Mouse (Mus musculus) limb, embryonic 13.5 days (tissue): ENCODE data around the gene Sult4a1. TPM values are rescaled to one million over a fixed set of nuclear protein-coding genes. Genes with fewer than 3 reads are reported as not detected.

Experiments used
- ATAC-seq: fragments of 200-750 bp; cut with Nextera tagmentation; 2 replicates; pipeline ENCODE4 v1.8.0; 2017; ENCODE audit warnings: low read depth, moderate number of reproducible peaks, moderate TSS enrichment; ENCODE audit not compliant: low FRiP score
- H3K27ac ChIP-seq: fragments of 300-500 bp; sonication (generic); 2 replicates; pipeline ENCODE4 v1.5.1; 2015; ENCODE audit warnings: inconsistent platforms, mild to moderate bottlenecking, moderate library complexity
- H3K27me3 ChIP-seq: fragments of 300-500 bp; sonication (generic); 2 replicates; pipeline ENCODE4 v1.6.1; 2015; ENCODE audit warnings: mild to moderate bottlenecking, inconsistent platforms
- H3K36me3 ChIP-seq: fragments of 300-500 bp; sonication (generic); 2 replicates; pipeline ENCODE4 v1.6.1; 2015; ENCODE audit warnings: inconsistent platforms, mild to moderate bottlenecking, moderate library complexity
- H3K4me1 ChIP-seq: fragments of 300-500 bp; sonication (generic); 2 replicates; pipeline ENCODE4 v1.6.1; 2015; ENCODE audit warnings: inconsistent platforms
- H3K4me2 ChIP-seq: fragments of 300-500 bp; sonication (generic); replicated peaks from 2 replicates; pipeline ENCODE4 v1.6.1; 2015; ENCODE audit warnings: inconsistent platforms, mild to moderate bottlenecking, moderate library complexity
- H3K4me3 ChIP-seq: fragments of 300-500 bp; sonication (generic); 2 replicates; pipeline ENCODE4 v1.5.1; 2015; ENCODE audit warnings: moderate library complexity, mild to moderate bottlenecking, inconsistent platforms
- H3K9ac ChIP-seq: fragments of 300-500 bp; sonication (generic); 2 replicates; pipeline ENCODE4 v1.6.1; 2015; ENCODE audit warnings: mild to moderate bottlenecking, inconsistent platforms
- H3K9me3 ChIP-seq: fragments of 300-500 bp; sonication (generic); 2 replicates; pipeline ENCODE4 v1.6.1; 2016; ENCODE audit warnings: inconsistent platforms
- WGBS: fragments of 180-500 bp; shearing (Covaris S2); methylation state at CpG from one replicate; pipeline ENCODE4 v1.1.7; 2015; 5-methylcytosine and 5-hydroxymethylcytosine counted together
- polyA plus RNA-seq: library from polyadenylated mRNA; unstranded; fragments of >200 nt; fragmentation: Nextera tagmentation; extraction: Ambion mirVana; gene quantifications from 2 replicates; pipeline ENCODE4 v1.2.1, GENCODE M21; 2015

Sult4a1 gene
- polyA plus RNA-seq = 3.3 and 3.4 TPM in 2 replicates

- WGBS = 2% methylated on average over 76 of the region's 77 CpGs
- H3K9ac ChIP-seq = peak within 1 kb of the TSS; percentile 63
- no peaks in the 10 kb centered on the region for H3K9me3 ChIP-seq
- peak within 1 kb of the TSS; percentile 94 for H3K4me2 ChIP-seq
- H3K4me3 ChIP-seq = peak within 1 kb of the TSS; percentile 56
- H3K36me3 ChIP-seq = no peaks in the 10 kb centered on the region
- no peak for ATAC-seq
- peaks cover 61% of the 10 kb centered on the region for H3K27me3 ChIP-seq
- H3K4me1 ChIP-seq = peaks cover 10% of the 10 kb centered on the region
- H3K27ac ChIP-seq = no peak within 1 kb of the TSS
Measured at GRCm38 (mm10) chr15:84105105-84105923, at the start of gene Sult4a1. Gene Sult4a1, minus strand, starts transcription at chr15:84105754.

GRCm38 (mm10) chr15:84140929-84141328 is 35.4 kb upstream of the Sult4a1 start:
- H3K27ac ChIP-seq = no peak overlapping the region
- H3K4me1 ChIP-seq = no peaks in the 10 kb centered on the region
- ATAC-seq = no peak
- 71% methylated on average over 5 of the region's 5 CpGs for WGBS
- H3K4me2 ChIP-seq = no peak overlapping the region
- no peaks in the 10 kb centered on the region for H3K9me3 ChIP-seq
- H3K27me3 ChIP-seq = no peaks in the 10 kb centered on the region
- no peaks in the 10 kb centered on the region for H3K36me3 ChIP-seq
- H3K9ac ChIP-seq = no peak overlapping the region
- no peak overlapping the region for H3K4me3 ChIP-seq

GRCm38 (mm10) chr15:84140109-84140508 is 34.6 kb upstream of the Sult4a1 start:
- H3K9me3 ChIP-seq = no peaks in the 10 kb centered on the region
- WGBS = 53% methylated on average over 3 of the region's 3 CpGs
- no peaks in the 10 kb centered on the region for H3K36me3 ChIP-seq
- no peaks in the 10 kb centered on the region for H3K27me3 ChIP-seq
- H3K27ac ChIP-seq = no peak overlapping the region
- H3K4me3 ChIP-seq = no peak overlapping the region
- ATAC-seq = no peak
- H3K4me1 ChIP-seq = no peaks in the 10 kb centered on the region
- H3K4me2 ChIP-seq = no peak overlapping the region
- H3K9ac ChIP-seq = no peak overlapping the region

GRCm38 (mm10) chr15:84139592-84140005 is 34.0 kb upstream of the Sult4a1 start:
- 73% methylated on average over 5 of the region's 5 CpGs for WGBS
- Histone ChIP-seq H3K4me3 (no peak overlapping the region), H3K9me3 (no peaks in the 10 kb centered on the region), H3K36me3 (no peaks in the 10 kb centered on the region), H3K4me2 (no peak overlapping the region), H3K4me1 (no peaks in the 10 kb centered on the region), H3K27me3 (no peaks in the 10 kb centered on the region), H3K27ac (no peak overlapping the region), H3K9ac (no peak overlapping the region)
- ATAC-seq = no peak

- Histone ChIP-seq H3K36me3 (no peaks in the 10 kb centered on the region), H3K27me3 (no peaks in the 10 kb centered on the region), H3K9ac (no peak overlapping the region), H3K4me2 (no peak overlapping the region), H3K4me3 (no peak overlapping the region), H3K9me3 (no peaks in the 10 kb centered on the region), H3K4me1 (no peaks in the 10 kb centered on the region), H3K27ac (no peak overlapping the region)
- no peak for ATAC-seq
- WGBS = 61% methylated on average over 12 of the region's 12 CpGs
Measured at GRCm38 (mm10) chr15:84136473-84137415, 31.2 kb upstream of the Sult4a1 start.

GRCm38 (mm10) chr15:84135472-84135871 is 29.9 kb upstream of the Sult4a1 start:
- no peaks in the 10 kb centered on the region for H3K27me3 ChIP-seq
- H3K4me1 ChIP-seq = no peaks in the 10 kb centered on the region
- H3K4me2 ChIP-seq = no peak overlapping the region
- no peaks in the 10 kb centered on the region for H3K9me3 ChIP-seq
- H3K4me3 ChIP-seq = no peak overlapping the region
- no peak for ATAC-seq
- no peak overlapping the region for H3K9ac ChIP-seq
- H3K27ac ChIP-seq = no peak overlapping the region
- WGBS = 84% methylated on average over 5 of the region's 5 CpGs
- no peaks in the 10 kb centered on the region for H3K36me3 ChIP-seq

GRCm38 (mm10) chr15:84133440-84133839 is 27.9 kb upstream of the Sult4a1 start:
- Histone ChIP-seq H3K36me3 (no peaks in the 10 kb centered on the region), H3K4me2 (no peak overlapping the region), H3K27ac (no peak overlapping the region), H3K4me1 (no peaks in the 10 kb centered on the region), H3K9me3 (no peaks in the 10 kb centered on the region), H3K9ac (no peak overlapping the region), H3K4me3 (no peak overlapping the region), H3K27me3 (no peaks in the 10 kb centered on the region)
- ATAC-seq = no peak
- 64% methylated on average over 4 of the region's 4 CpGs for WGBS

- Histone ChIP-seq H3K9me3 (no peaks in the 10 kb centered on the region), H3K27ac (no peak overlapping the region), H3K4me2 (no peak overlapping the region), H3K36me3 (no peaks in the 10 kb centered on the region), H3K9ac (no peak overlapping the region), H3K4me3 (no peak overlapping the region), H3K27me3 (no peaks in the 10 kb centered on the region; the same call in 1 of the 2 replicates), H3K4me1 (no peaks in the 10 kb centered on the region)
- 92% methylated on average over 7 of the region's 7 CpGs for WGBS
- no peak for ATAC-seq
Measured at GRCm38 (mm10) chr15:84131971-84132370, 26.4 kb upstream of the Sult4a1 start.

- Histone ChIP-seq H3K36me3 (no peaks in the 10 kb centered on the region), H3K27me3 (no peaks in the 10 kb centered on the region; the same call in 1 of the 2 replicates), H3K4me1 (no peaks in the 10 kb centered on the region), H3K4me2 (no peak overlapping the region), H3K9me3 (no peaks in the 10 kb centered on the region), H3K4me3 (no peak overlapping the region), H3K9ac (no peak overlapping the region), H3K27ac (no peak overlapping the region)
- ATAC-seq = no peak
- WGBS = 55% methylated on average over 16 of the region's 16 CpGs
Measured at GRCm38 (mm10) chr15:84131096-84131786, 25.7 kb upstream of the Sult4a1 start.

- Histone ChIP-seq H3K27me3 (no peaks in the 10 kb centered on the region; the same call in 1 of the 2 replicates), H3K9ac (no peak overlapping the region), H3K4me2 (no peak overlapping the region), H3K36me3 (no peaks in the 10 kb centered on the region), H3K9me3 (no peaks in the 10 kb centered on the region), H3K4me1 (no peaks in the 10 kb centered on the region), H3K27ac (no peak overlapping the region), H3K4me3 (no peak overlapping the region)
- WGBS = 34% methylated on average over 5 of the region's 5 CpGs
- no peak for ATAC-seq
Measured at GRCm38 (mm10) chr15:84126871-84127270, 21.3 kb upstream of the Sult4a1 start.

- ATAC-seq = no peak
- 65% methylated on average over 4 of the region's 4 CpGs for WGBS
- H3K4me1 ChIP-seq = no peaks in the 10 kb centered on the region
Measured at GRCm38 (mm10) chr15:84126447-84126846, 20.9 kb upstream of the Sult4a1 start.

More at GRCm38 (mm10) chr15:84126447-84126846, 20.9 kb upstream of the Sult4a1 start:
- Histone ChIP-seq H3K36me3 (no peaks in the 10 kb centered on the region), H3K9me3 (no peaks in the 10 kb centered on the region), H3K4me3 (no peak overlapping the region), H3K9ac (no peak overlapping the region), H3K27ac (no peak overlapping the region), H3K4me2 (no peak overlapping the region), H3K27me3 (no peaks in the 10 kb centered on the region; the same call in 1 of the 2 replicates)
